Comparison of ENCODE assay signal across 9 mouse cellular contexts in genomic region chr15:59197455-59198391, GRCm38 (mm10).
DNase-seq lines count a peak whose midpoint lies in the region; ATAC-seq lines count a peak whose summit lies in the region.
"Had no signal": no experiment of that assay in that cellular context is flagged by ENCODE, and none has a peak within 500 bp of the region (broad histone marks: within the 10 kb centered on the region; RNA-seq: fewer than 3 reads in every experiment).

No protein-coding gene starts in this region.

- H3K4me3 ChIP-seq in forebrain, embryonic 12.5 days (replicated peaks), result no peak overlapping the region
- H3K4me3 ChIP-seq in hindbrain, embryonic 10.5 days, result no peak overlapping the region
- H3K4me3 ChIP-seq in limb, embryonic 13.5 days, result no peak overlapping the region
- no peak overlapping the region for H3K4me3 ChIP-seq in midbrain, embryonic 15.5 days

- H3K9me3 ChIP-seq in forebrain, embryonic 12.5 days, result no peaks in the 10 kb centered on the region
- no peaks in the 10 kb centered on the region for H3K9me3 ChIP-seq in hindbrain, embryonic 10.5 days
- no peaks in the 10 kb centered on the region for H3K9me3 ChIP-seq in limb, embryonic 13.5 days
- no peaks in the 10 kb centered on the region for H3K9me3 ChIP-seq in midbrain, embryonic 15.5 days

- peak; percentile 61 for ATAC-seq in forebrain, embryonic 12.5 days (ENCODE audit: low FRiP score)
- peak; percentile 77 for ATAC-seq in limb, embryonic 13.5 days (ENCODE audit: low FRiP score, low read depth)
- peak; percentile 65 for ATAC-seq in midbrain, embryonic 15.5 days (replicated peaks)
- ATAC-seq in CD4-positive, CD25-positive, alpha-beta regulatory T cell, adult 4 months, result no peak

- H3K27me3 ChIP-seq in forebrain, embryonic 12.5 days, result no peaks in the 10 kb centered on the region; the same call in 1 of the 2 replicates
- peaks cover 12% of the 10 kb centered on the region; the same call in 1 of the 2 replicates for H3K27me3 ChIP-seq in hindbrain, embryonic 10.5 days (ENCODE audit: insufficient read depth, poor library complexity, severe bottlenecking)
- H3K27me3 ChIP-seq in limb, embryonic 13.5 days, result no peaks in the 10 kb centered on the region
- no peaks in the 10 kb centered on the region for H3K27me3 ChIP-seq in midbrain, embryonic 15.5 days (replicated peaks)
- H3K27me3 ChIP-seq: CH12.LX had no signal

- H3K27ac ChIP-seq in forebrain, embryonic 12.5 days, result peak overlapping the region; percentile 77
- peak overlapping the region; percentile 83 for H3K27ac ChIP-seq in hindbrain, embryonic 10.5 days
- peak overlapping the region; percentile 82 for H3K27ac ChIP-seq in limb, embryonic 13.5 days
- H3K27ac ChIP-seq in midbrain, embryonic 15.5 days, result peak overlapping the region; percentile 64

- 8% methylated on average over 7 of the region's 7 CpGs for WGBS in forebrain, embryonic 12.5 days
- 27% methylated on average over 7 of the region's 7 CpGs for WGBS in hindbrain, embryonic 10.5 days
- 11% methylated on average over 7 of the region's 7 CpGs for WGBS in limb, embryonic 13.5 days
- 5% methylated on average over 7 of the region's 7 CpGs for WGBS in midbrain, embryonic 15.5 days

- H3K9ac ChIP-seq in forebrain, embryonic 12.5 days, result no peak overlapping the region
- 0 out of 2 replicates have a peak overlapping the region, but pooled peaks have one; percentile 8 for H3K9ac ChIP-seq in limb, embryonic 13.5 days
- H3K9ac ChIP-seq in midbrain, embryonic 15.5 days, result no peak overlapping the region

- 0 out of 2 replicates have a peak overlapping the region, but pooled peaks have one; percentile 1 for H3K4me2 ChIP-seq in forebrain, embryonic 12.5 days
- peak overlapping the region; percentile 24; the same call in 1 of the 2 replicates for H3K4me2 ChIP-seq in limb, embryonic 13.5 days (replicated peaks)
- H3K4me2 ChIP-seq in midbrain, embryonic 15.5 days, result peak overlapping the region; percentile 3; the same call in 1 of the 2 replicates

- DNase-seq in layer of hippocampus, adult 9-11 months, result peak; percentile 24
- no peak for DNase-seq in layer of hippocampus, postnatal 36 days
- DNase-seq in hindbrain, embryonic 10.5 days (ENCODE audit: low spot score), result peak; percentile 37
- no peak for DNase-seq in right cerebral cortex, adult 18-20 months

- peaks cover 23% of the 10 kb centered on the region for H3K4me1 ChIP-seq in forebrain, embryonic 12.5 days
- peaks cover 43% of the 10 kb centered on the region for H3K4me1 ChIP-seq in hindbrain, embryonic 10.5 days (replicated peaks)
- H3K4me1 ChIP-seq in limb, embryonic 13.5 days, result peaks cover 34% of the 10 kb centered on the region
- peaks cover 16% of the 10 kb centered on the region for H3K4me1 ChIP-seq in midbrain, embryonic 15.5 days

- H3K36me3 ChIP-seq in forebrain, embryonic 12.5 days (replicated peaks), result no peaks in the 10 kb centered on the region
- H3K36me3 ChIP-seq in hindbrain, embryonic 10.5 days, result no peaks in the 10 kb centered on the region
- no peaks in the 10 kb centered on the region for H3K36me3 ChIP-seq in limb, embryonic 13.5 days
- H3K36me3 ChIP-seq in midbrain, embryonic 15.5 days (replicated peaks), result no peaks in the 10 kb centered on the region

Comparison
In these comparisons a context has a peak if more than half of its experiments do, and no peak if none do; other contexts are left out.
1. DNase-seq: peak in layer of hippocampus, adult 9-11 months (single experiment) and hindbrain, embryonic 10.5 days (single experiment); none in layer of hippocampus, postnatal 36 days (0 of 2) and right cerebral cortex, adult 18-20 months (single experiment).
2. Peak in every context shown above with its lines, with median percentiles within 50 percentile points of each other: H3K27ac ChIP-seq and H3K4me2 ChIP-seq.